Mouse (Mus musculus) liver, embryonic 14.5 days (tissue): ENCODE measurements around the gene Hpca.

Source experiments
- CTCF ChIP-seq: IDR thresholded peaks from 2 replicates; pipeline ENCODE4 v1.5.1; 2016; ENCODE audit warnings: antibody characterized with exemption, low read depth, control low read depth
- EP300 ChIP-seq: IDR thresholded peaks from 2 replicates; pipeline ENCODE4 v1.6.1; 2016; ENCODE audit warnings: antibody characterized with exemption, low read depth

DNA sequence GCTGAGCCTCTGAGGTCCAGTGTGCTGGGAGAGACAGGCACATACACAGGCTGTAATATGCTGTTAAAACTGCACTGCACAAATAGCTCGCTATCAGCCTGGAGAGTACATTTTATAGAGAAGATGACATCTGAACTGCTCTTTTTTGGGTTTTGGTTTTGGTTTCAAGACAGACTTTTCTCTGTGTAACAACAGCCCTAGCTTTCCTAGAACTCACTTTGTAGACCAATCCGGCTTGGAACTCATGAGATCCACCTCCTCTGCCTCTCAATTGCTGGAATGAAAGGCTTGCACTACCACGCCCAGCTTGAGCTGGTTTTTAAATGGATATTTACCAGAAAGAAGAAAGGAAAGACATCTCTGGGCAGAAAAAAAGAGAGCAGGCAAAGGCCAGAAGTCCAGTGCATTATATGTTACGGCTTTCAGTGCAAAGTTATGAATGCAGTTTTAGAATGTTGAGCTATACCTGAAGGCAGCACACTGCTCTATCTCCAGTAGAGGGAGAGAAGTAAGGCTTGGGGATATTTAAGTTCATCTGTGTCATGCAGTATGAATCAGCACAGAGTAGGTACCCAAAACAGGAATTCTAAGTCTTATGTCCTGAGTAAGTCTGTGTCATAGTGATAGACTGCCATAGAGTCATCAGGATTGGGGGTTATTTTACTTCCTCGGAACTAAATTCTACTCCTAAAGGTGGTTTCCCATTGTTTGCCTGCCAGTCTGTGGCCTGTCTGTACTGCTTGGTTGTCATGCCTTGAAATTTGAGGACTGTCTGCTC, 54.0 kb downstream of the Hpca start:
- no peak for TF ChIP-seq CTCF
- no peak for TF ChIP-seq EP300
